Mouse (Mus musculus): ENCODE data around the gene Prss23.

GRCm38 (mm10) chr7:89473442-89473841 lies 53.5 kb downstream of the Prss23 start:
- TF ChIP-seq GATA1 (IDR thresholded peaks at IDR 0.05; ENCODE audit: low read length) (no peak), TAL1 (IDR thresholded peaks at IDR 0.05; ENCODE audit: low read length) (no peak)

Data from erythroblast, embryonic 14.5 days (primary cell).